Mouse (Mus musculus) brain, embryonic 14.5 days (tissue): Measurements from ENCODE around the gene Celf2. TPM values are rescaled to one million over a fixed set of nuclear protein-coding genes. Genes with fewer than 3 reads are reported as not detected.

Experiments used
- DNase-seq: peaks from one replicate; pipeline ENCODE4 v3.0.0-alpha.2; 2011; ENCODE audit warnings: low read depth
- CTCF ChIP-seq: fragments of 200-500 bp; IDR thresholded peaks from 2 replicates; pipeline ENCODE4 v1.5.1; 2012; ENCODE audit warnings: inconsistent platforms, mild to moderate bottlenecking, moderate library complexity, borderline replicate concordance; ENCODE audit not compliant: insufficient read depth, insufficient read length; ENCODE audit errors: extremely low read depth
- POLR2A ChIP-seq: fragments of 200-500 bp; IDR thresholded peaks from 2 replicates; pipeline ENCODE4 v1.6.1; 2012; ENCODE audit warnings: mild to moderate bottlenecking, inconsistent platforms, borderline replicate concordance; ENCODE audit not compliant: poor library complexity, insufficient read depth, insufficient read length, severe bottlenecking; ENCODE audit errors: extremely low read depth
- polyA plus RNA-seq: library from polyadenylated mRNA; depleted of rRNA; stranded (reverse); fragments of >200 nt; gene quantifications from 2 replicates; pipeline ENCODE4 v1.2.3, GENCODE M21; 2012

Gene Celf2
- polyA plus RNA-seq, 1 experiment = 161 TPM

DNA sequence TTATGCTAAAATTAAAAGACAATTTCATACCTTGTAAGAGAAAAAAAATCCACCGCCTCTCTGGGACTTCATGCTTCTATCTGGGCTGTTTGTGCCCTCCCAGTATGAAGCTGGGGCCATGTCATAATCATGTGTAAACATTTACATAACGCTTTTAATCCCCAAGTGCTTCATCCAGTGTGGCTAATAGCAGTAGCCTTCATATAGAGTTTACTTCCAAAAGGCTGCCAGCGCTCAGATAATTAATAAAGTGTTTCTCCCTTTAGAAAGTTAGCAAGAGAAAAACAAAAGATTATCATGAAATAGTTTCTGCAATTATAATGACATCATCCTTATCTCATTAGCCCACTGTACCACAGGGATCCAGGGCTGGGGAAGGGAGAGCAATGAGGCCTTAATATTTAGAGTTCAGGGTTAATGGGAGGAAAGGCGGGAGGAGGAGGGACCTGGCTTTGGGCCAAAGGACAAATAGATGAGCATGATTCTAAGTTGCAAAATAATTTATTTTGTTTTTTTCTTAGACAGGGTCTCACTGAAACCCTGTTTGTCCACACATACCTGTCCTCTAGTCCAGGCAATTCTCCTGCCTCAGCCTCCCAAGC is 425.8 kb downstream of the Celf2 start:
- DNase-seq = peak; percentile 48
- no peak for TF ChIP-seq POLR2A
- no peak for TF ChIP-seq CTCF

DNA sequence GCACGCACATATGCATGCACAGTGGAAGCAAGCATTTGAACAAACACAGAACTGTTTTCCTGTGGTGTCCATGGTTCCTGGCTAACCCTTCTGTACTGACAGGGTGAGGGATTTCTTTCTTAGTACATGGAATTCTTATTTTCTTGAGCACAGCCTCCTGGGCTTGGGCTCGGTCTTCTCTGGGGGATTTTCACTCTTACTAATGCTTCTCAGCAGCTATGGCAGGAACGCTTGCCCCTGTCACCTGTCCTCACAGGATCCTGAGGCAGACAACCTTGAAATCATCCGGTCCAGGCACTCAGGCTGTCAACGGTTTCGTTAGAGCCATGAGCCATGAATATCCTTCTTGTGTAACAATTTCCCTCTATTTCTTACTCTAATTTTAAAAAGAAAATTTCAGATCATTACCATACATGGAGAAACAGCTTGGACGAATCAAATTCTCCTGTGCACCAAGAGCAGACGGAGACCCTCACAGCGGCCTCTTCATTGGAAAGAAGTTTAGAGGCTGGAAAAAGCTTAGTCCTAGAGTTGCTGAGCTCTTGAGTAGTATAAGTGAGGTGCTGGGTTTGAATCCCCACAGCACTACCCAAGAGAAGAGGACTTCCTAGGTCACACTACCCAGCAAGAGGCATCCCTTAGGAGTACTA is 426.9 kb downstream of the Celf2 start:
- no peak for DNase-seq
- TF ChIP-seq POLR2A = no peak
- no peak for TF ChIP-seq CTCF

DNA sequence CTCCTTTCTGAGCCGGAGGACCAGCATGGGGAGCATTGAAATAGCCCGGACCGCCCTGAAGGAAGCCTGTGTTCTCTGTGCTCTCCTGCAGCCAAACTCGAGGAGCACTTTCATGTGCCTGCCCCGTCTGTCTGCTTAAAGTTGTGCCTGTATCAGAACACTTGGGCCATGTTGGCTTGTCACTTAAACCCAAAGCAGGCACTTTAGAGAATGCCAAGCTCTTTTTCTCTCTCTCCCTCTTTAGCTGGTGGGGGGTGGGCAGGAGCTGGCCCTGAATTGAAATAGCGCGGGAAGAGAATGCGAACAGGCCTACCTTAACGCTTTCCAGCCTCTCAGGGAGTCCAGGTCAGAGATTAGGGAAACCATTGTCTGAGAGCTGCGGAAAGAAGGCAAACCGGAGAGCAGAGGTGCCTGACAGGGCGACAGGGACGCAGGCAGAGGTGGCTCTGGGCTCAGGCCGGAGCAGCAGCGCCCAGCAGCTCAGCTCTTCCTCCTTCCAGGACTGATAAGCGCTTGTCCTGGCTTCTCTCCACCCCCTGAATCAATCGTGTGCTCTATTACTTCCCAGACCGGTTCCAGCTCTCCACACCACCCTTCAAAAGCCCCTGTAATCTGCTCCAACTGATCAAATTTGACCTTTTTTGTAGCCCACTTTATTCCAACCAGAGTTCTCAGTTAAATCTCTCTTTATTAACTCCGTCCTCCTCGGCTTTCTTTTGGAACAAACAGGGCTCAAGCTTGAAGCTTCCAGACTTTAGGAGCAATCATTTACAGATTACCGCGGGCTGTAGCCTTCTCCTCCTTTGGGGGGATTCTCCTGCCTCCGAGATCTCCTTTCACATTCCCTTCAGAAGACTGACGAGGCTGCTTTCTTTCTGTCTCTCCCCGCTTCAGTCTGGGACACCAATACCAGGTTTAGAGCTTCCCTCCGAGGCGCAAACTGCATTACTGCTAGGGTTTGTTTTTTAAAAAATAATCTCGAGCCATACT is 428.3 kb downstream of the Celf2 start:
- DNase-seq = peak; percentile 72
- TF ChIP-seq POLR2A (no peak), CTCF (no peak)

DNA sequence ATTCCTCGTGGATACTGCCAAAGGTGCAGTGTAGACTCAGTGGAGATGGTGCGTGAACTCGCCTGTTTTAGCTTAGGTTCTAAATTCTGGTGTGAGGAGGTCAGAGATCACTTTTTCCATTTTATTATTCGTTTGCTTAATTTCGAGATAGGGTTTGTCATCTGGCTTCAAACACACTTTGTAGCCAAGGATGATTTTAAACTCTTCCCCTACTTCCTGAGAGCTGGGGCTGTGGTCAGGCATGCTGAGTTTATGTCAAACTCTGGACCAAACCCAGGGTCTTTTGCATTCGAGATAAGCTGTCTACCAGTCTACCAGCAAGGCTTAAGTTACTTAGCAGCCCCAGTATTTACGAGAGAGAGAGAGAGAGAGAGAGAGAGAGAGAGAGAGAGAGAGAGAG is 429.3 kb downstream of the Celf2 start:
- DNase-seq = no peak
- no peak for TF ChIP-seq CTCF
- TF ChIP-seq POLR2A = no peak

DNA sequence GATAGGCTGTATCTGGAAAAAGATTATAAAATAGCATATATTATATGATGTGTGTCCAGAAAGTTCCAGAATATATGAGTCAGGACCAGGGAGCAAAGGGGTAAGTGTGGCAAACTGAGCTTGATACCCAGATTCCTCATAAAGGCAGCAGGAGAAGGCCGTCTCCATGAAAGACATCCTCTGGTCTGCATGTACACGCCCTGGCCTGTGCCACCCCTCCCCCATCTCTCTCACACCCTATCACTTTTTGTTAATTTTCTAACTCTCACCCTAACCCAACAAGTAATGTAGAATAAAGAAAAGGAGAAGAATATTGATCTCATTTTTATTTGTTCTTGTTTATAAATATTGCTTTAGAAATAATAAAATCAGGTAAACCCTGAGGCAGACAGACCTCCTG is 430.0 kb downstream of the Celf2 start:
- no peak for TF ChIP-seq POLR2A
- TF ChIP-seq CTCF = no peak

DNA sequence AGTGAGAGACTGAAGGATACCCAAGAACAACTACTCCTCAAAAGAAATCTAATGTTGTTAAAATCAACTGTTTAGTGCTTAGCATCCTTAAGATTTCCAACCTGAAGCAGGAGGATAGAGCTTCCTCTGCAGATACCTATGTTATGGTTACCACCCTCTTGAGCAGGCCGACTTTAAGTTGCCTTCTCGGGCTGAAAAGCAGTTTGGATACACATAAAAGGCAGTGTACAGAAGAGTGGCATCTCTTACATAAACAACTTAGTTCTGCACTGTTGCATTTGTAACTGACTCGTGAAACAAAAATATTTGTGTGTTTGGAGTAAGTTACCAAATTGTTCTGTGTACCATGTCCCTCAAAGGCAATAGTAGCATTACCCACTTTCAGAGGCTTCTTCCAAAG is 435.6 kb downstream of the Celf2 start:
- TF ChIP-seq POLR2A (no peak), CTCF (no peak)
- no peak for DNase-seq

More for the DNA sequence above, 430.0 kb downstream of the Celf2 start:
- DNase-seq = no peak

DNA sequence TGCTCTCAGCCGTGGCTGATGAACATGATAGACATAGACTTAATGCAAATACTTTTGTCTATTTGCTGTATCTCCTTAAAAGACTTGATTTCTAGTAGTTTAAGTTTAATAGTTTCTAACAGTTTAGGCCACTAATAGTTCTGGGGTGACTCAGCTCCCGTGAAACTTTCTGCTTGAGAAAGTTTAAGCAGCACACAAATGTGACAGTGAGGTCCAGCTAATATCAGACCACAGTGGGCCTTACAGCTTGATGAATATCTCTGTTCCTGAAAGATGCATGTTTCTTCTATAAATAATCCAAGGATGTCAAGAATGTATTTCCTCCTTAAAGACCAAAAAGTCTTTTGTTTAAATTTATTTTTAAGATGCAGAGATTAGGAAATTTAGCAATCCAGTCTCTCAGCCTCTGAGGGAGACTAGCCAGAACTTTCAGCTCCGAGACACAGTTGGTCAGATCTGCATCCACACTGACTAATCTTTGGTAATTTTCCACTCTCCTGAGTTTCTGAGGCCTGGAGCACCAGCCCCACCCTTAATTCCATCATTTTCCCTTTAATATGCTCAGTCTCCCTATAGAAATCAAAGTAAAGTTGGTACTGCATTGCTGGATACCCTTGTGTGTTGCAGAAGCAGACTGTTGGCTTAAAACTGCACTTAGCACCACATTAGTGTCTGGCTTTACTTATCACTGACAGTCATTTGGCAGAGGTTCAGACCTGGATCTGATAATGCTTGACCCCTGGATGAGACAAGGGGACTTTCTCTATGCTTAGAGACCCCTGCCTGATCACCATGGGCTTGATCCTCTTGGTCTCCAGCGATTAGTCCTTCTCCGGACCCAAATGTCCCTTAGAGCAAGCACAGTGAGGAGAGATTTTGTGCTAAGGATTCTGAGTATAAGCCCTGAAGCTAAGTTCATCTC is 436.8 kb downstream of the Celf2 start:
- TF ChIP-seq POLR2A (no peak), CTCF (no peak)
- DNase-seq = no peak

DNA sequence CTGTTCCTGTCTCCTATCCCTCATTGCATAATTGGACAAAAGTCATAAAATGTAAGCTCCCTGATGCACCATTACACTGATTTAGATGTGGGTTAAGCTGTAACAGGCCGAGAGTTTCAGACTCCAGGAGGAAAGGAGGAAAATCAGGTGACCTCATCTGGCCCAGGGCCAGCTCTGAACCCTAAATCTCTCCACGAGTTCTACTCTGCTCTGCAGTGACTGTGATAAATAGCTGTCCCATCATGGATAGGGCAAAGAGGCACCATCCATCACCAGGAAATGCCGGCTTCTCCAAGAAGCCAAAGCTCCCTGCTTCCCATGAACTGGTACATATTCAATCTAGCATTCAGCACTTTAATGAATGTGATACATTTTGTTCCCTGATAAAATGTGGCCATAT is 439.9 kb downstream of the Celf2 start:
- no peak for DNase-seq
- TF ChIP-seq POLR2A (no peak), CTCF (no peak)

DNA sequence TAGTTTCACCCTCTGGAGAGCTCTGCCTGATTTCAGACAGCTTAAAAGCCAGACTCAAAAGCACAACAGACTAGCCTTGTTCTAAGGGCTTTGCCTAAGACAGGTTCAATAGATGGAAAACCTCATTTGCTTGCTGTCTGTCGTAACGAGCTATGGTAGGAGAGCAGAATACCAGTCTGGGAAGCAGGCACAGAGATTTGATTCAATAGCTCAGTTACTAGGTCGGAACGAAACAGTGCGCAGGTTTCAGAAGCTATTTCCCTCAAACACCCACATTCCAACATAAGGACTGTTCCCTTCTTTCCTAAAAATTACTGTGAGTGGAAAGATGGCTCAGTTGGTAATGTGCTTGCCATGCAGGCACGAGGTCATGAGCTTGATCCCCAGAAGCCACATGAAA is 441.1 kb downstream of the Celf2 start:
- DNase-seq = no peak
- TF ChIP-seq POLR2A = no peak
- TF ChIP-seq CTCF = no peak

DNA sequence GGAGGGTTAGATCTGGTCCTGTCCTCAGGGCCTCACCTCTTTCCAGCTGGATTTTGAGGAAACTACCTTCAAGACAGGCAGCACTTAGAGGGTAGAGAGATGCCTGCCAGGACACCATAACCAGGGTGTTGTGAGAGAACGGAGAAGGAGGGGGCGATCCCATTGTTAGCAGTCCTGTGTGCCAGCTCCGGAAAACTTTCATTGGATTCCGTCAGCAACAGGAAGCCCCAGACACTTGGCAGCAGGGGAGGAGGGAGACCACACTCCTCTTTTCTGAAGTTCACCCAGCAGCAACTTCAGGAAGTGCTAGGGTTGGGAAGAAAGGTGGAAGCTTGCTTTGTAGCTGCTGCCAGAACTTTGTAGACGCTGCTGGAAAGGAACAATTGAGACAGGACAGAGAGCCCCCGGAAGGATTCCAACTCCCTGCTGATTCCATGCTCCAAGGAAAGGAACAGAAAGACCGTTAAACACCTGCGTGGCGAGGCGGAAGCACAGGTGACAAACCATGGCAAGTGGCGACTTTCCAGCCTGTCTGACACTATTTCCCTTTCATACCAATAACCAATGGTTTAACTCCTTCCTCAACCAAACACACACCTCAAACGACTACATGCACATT is 445.7 kb downstream of the Celf2 start:
- peak; percentile 64 for DNase-seq

DNA sequence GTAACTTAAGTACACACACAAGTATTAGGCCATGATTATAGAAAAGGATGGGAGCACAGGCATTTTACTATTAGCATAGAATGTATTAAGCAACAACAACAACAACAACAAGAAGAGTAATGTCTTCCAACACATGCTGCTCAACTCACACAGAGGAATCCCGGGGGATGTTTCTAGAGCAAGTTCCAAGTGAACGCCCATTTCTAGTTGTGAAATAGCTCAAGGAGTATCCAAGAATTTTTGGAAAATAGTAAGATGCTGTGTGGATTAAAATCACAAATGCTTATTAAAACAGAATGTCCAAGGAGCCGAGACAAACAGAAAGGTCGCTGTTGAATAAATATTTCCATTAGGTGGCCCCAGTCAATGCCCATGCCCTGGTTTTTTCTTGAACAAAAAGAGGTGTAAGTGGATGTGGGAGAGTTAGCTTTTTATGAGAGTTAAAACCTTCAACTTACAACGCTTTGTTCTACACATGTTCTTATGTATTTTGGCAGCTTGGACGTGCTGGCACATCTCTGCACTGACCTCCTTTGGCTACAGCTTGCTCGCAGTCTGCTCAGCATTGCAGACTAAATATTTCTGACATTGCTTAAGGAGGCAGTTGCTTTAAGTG is 448.8 kb downstream of the Celf2 start:
- TF ChIP-seq CTCF = no peak
- TF ChIP-seq POLR2A = no peak
- peak; percentile 39 for DNase-seq

More for the DNA sequence above, 445.7 kb downstream of the Celf2 start:
- TF ChIP-seq POLR2A (no peak), CTCF (no peak)
